Mouse (Mus musculus) forebrain, embryonic 11.5 days (tissue): ENCODE data around the gene B4galt1. TPM values are rescaled to one million over a fixed set of nuclear protein-coding genes. Genes with fewer than 3 reads are reported as not detected.

Source experiments
- ATAC-seq: fragments of 200-750 bp; cut with Nextera tagmentation; replicated peaks from 2 replicates; pipeline ENCODE4 v1.8.0; 2017; ENCODE audit warnings: moderate TSS enrichment; ENCODE audit not compliant: low FRiP score
- DNase-seq: peaks from one replicate; pipeline ENCODE4 v3.0.0-alpha.2; 2017; ENCODE audit warnings: low spot score
- H3K27ac ChIP-seq: fragments of 300-500 bp; sonication (generic); 2 replicates; pipeline ENCODE4 v1.5.1; 2014; ENCODE audit warnings: low read depth, low read length
- H3K27me3 ChIP-seq: fragments of 300-500 bp; sonication (generic); 2 replicates; pipeline ENCODE4 v1.6.1; 2014; ENCODE audit warnings: mild to moderate bottlenecking, low read length, mixed read lengths; ENCODE audit not compliant: control insufficient read depth, insufficient read depth
- H3K36me3 ChIP-seq: fragments of 300-500 bp; sonication (generic); 2 replicates; pipeline ENCODE4 v1.6.1; 2014; ENCODE audit warnings: mild to moderate bottlenecking, low read length, moderate library complexity, mixed read lengths; ENCODE audit not compliant: control insufficient read depth, insufficient read depth
- H3K4me1 ChIP-seq: fragments of 300-500 bp; sonication (generic); replicated peaks from 2 replicates; pipeline ENCODE4 v1.6.1; 2014; ENCODE audit warnings: low read length, mixed read lengths; ENCODE audit not compliant: control insufficient read depth, insufficient read depth
- H3K4me2 ChIP-seq: fragments of 300-500 bp; sonication (generic); 2 replicates; pipeline ENCODE4 v1.6.1; 2014; ENCODE audit warnings: low read depth, mild to moderate bottlenecking, low read length, moderate library complexity, mixed read lengths; ENCODE audit not compliant: severe bottlenecking
- H3K4me3 ChIP-seq: fragments of 300-500 bp; sonication (generic); 2 replicates; pipeline ENCODE4 v1.5.1; 2014; ENCODE audit warnings: low read depth, low read length
- H3K9ac ChIP-seq: fragments of 300-500 bp; sonication (generic); 2 replicates; pipeline ENCODE4 v1.6.1; 2014; ENCODE audit warnings: low read length
- H3K9me3 ChIP-seq: fragments of 300-500 bp; sonication (generic); 2 replicates; pipeline ENCODE4 v1.6.1; 2016; ENCODE audit warnings: low read length, mixed read lengths; ENCODE audit not compliant: control insufficient read depth
- WGBS: fragments of 180-500 bp; shearing (Covaris S2); extraction: QIAGEN DNeasy Blood & Tissue Kit; methylation state at CpG from one replicate; pipeline ENCODE4 v1.1.7; 2014; 5-methylcytosine and 5-hydroxymethylcytosine counted together
- polyA plus RNA-seq: library from polyadenylated mRNA; unstranded; fragments of >200 nt; fragmentation: Nextera tagmentation; extraction: Ambion mirVana; gene quantifications from 2 replicates; pipeline ENCODE4 v1.2.1, GENCODE M21; 2014

Gene B4galt1
- polyA plus RNA-seq, 1 experiment from 2014 or later: 19.3 TPM

- Histone ChIP-seq H3K27me3 (no peaks in the 10 kb centered on the region), H3K27ac (no peak overlapping the region), H3K36me3 (no peaks in the 10 kb centered on the region), H3K9me3 (no peaks in the 10 kb centered on the region), H3K4me2 (no peak overlapping the region), H3K4me3 (no peak overlapping the region), H3K4me1 (no peaks in the 10 kb centered on the region), H3K9ac (no peak overlapping the region)
- whole genome bisulfite sequencing: 93% methylated on average over 20 of the region's 20 CpGs
- DNase-seq (no peak), ATAC-seq (no peak)
Measured at GRCm38 (mm10) chr4:40875842-40876241, 22.0 kb upstream of the B4galt1 start.

GRCm38 (mm10) chr4:40874794-40875552 is 21.2 kb upstream of the B4galt1 start:
- no peaks in the 10 kb centered on the region for H3K27me3 ChIP-seq
- no peaks in the 10 kb centered on the region for H3K9me3 ChIP-seq
- 74% methylated on average over 5 of the region's 5 CpGs for WGBS
- no peak overlapping the region for H3K4me2 ChIP-seq
- no peaks in the 10 kb centered on the region for H3K36me3 ChIP-seq
- H3K4me1 ChIP-seq: no peaks in the 10 kb centered on the region
- DNase-seq (no peak), ATAC-seq (no peak)
- no peak overlapping the region for H3K9ac ChIP-seq
- H3K27ac ChIP-seq: no peak overlapping the region
- no peak overlapping the region for H3K4me3 ChIP-seq

DNA sequence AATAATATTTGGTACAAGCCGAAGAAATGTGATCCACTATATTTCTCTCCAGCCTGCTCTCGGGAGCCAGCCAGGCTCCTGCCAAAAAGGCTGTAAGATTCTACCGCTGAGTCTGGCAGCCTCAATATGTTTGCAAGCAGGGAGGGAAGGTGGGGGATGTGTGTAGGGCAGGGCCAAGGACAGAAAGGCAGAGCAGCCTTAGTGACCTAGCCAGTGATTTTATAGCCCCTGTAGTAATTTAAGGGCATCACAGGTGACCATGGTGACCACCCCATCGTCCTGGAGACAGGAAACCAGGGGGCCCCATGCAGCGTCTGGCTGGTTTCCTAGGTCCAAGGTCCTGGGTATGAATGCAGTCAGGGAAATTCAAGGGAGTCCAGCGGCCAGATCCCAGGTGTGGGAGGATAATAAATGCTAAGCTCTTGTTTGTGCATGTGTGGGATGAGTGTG is 20.4 kb upstream of the B4galt1 start:
- ATAC-seq: no peak
- 70% methylated on average over 6 of the region's 6 CpGs for WGBS
- no peak overlapping the region for H3K27ac ChIP-seq

DNA sequence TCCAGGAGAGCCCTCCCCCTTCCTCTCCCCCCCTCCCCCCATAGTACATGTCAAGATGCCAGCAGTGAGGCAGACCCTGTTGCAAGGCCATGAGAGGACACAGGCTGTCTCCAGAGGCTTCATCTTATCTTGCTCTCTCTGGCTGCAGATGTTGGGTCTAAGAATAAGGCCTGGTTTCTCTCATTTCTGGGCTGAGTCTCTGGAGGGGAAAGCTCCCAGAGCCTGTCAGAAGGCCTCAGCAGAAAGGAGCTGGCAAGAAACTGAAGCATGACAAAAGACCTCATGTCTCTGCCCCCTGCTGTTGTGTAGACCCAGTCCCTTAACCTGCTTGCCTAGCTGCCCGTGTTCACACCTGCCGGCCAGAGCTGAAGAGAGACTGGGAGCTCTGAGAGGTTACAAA is 19.5 kb upstream of the B4galt1 start:
- H3K4me1 ChIP-seq: no peaks in the 10 kb centered on the region
- no peak overlapping the region for H3K27ac ChIP-seq
- no peaks in the 10 kb centered on the region for H3K27me3 ChIP-seq
- H3K4me3 ChIP-seq: no peak overlapping the region
- H3K9me3 ChIP-seq: no peaks in the 10 kb centered on the region
- no peak overlapping the region for H3K9ac ChIP-seq
- no peak for DNase-seq
- H3K36me3 ChIP-seq: no peaks in the 10 kb centered on the region
- ATAC-seq: no peak
- no peak overlapping the region for H3K4me2 ChIP-seq
- WGBS: 78% methylated on average over 2 of the region's 2 CpGs

More for the DNA sequence above, 20.4 kb upstream of the B4galt1 start:
- H3K4me3 ChIP-seq: no peak overlapping the region
- no peaks in the 10 kb centered on the region for H3K4me1 ChIP-seq
- no peak for DNase-seq
- H3K36me3 ChIP-seq: no peaks in the 10 kb centered on the region
- no peaks in the 10 kb centered on the region for H3K9me3 ChIP-seq
- H3K4me2 ChIP-seq: no peak overlapping the region
- no peak overlapping the region for H3K9ac ChIP-seq
- no peaks in the 10 kb centered on the region for H3K27me3 ChIP-seq

DNA sequence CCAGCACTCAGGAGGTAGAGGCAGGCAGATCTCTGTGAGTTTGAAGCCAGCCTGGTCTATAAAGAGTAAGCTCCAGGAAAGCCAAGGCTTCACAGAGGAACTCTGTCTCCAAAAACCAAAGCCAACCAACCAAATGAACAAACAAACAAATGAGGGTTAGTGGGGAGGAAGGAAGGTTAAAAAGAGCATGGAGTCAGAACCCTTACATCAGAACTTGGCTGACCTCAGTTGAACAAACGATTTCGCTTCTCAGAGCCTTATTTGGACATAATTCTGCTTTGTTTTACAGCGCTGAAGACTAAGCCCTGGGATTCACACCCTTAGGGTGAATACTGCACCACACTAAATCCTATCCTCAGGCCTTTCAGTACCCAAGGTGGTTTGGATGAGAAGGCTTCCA is 18.3 kb upstream of the B4galt1 start:
- DNase-seq (no peak), ATAC-seq (no peak)
- H3K36me3 ChIP-seq: no peaks in the 10 kb centered on the region
- H3K4me1 ChIP-seq: no peaks in the 10 kb centered on the region
- no peaks in the 10 kb centered on the region for H3K9me3 ChIP-seq
- no peaks in the 10 kb centered on the region for H3K27me3 ChIP-seq
- 98% methylated on average over 3 of the region's 3 CpGs for WGBS
- H3K9ac ChIP-seq: no peak overlapping the region
- no peak overlapping the region for H3K4me3 ChIP-seq
- no peak overlapping the region for H3K4me2 ChIP-seq
- H3K27ac ChIP-seq: no peak overlapping the region

- no peaks in the 10 kb centered on the region for H3K27me3 ChIP-seq
- no peak overlapping the region for H3K9ac ChIP-seq
- no peak overlapping the region for H3K4me3 ChIP-seq
- no peaks in the 10 kb centered on the region for H3K9me3 ChIP-seq
- H3K4me1 ChIP-seq: no peaks in the 10 kb centered on the region
- no peak overlapping the region for H3K27ac ChIP-seq
- DNase-seq (no peak), ATAC-seq (no peak)
- WGBS: 92% methylated on average over 4 of the region's 4 CpGs
- no peak overlapping the region for H3K4me2 ChIP-seq
- H3K36me3 ChIP-seq: no peaks in the 10 kb centered on the region
Measured at GRCm38 (mm10) chr4:40870206-40870605, 16.4 kb upstream of the B4galt1 start.

- Histone ChIP-seq H3K4me1 (no peaks in the 10 kb centered on the region), H3K27me3 (no peaks in the 10 kb centered on the region), H3K9me3 (no peaks in the 10 kb centered on the region), H3K4me3 (no peak overlapping the region), H3K4me2 (no peak overlapping the region), H3K27ac (no peak overlapping the region), H3K9ac (no peak overlapping the region), H3K36me3 (no peaks in the 10 kb centered on the region)
- DNase-seq (no peak), ATAC-seq (no peak)
- WGBS: 80% methylated on average over 13 of the region's 13 CpGs
Measured at GRCm38 (mm10) chr4:40868554-40869232, 14.9 kb upstream of the B4galt1 start.

DNA sequence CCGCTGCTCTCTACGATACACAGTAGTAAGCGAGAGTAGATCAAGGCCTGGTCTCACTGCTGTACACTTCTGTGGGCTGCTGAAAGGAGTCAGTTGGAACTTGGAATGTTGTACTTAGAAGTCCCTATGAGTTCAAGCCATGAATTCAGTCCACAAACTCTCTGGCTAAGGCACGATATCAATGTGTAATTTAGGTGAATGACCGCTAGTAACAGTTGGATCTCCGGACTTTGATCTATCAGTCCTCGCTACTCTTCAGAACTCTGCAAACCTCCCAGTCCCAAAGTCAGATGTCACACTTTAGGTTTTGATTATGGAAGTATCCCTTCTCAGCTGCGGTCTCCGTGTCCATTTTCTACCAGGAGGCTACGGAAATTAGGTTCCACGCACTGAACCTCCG is 10.6 kb upstream of the B4galt1 start:
- Histone ChIP-seq H3K4me2 (no peak overlapping the region), H3K27me3 (no peaks in the 10 kb centered on the region), H3K9ac (no peak overlapping the region), H3K4me3 (no peak overlapping the region), H3K36me3 (no peaks in the 10 kb centered on the region), H3K27ac (no peak overlapping the region), H3K4me1 (no peaks in the 10 kb centered on the region), H3K9me3 (no peaks in the 10 kb centered on the region)
- ATAC-seq (no peak), DNase-seq (no peak)
- WGBS: 96% methylated on average over 12 of the region's 12 CpGs

- H3K9me3 ChIP-seq: no peaks in the 10 kb centered on the region
- WGBS: 93% methylated on average over 3 of the region's 3 CpGs
- H3K27me3 ChIP-seq: no peaks in the 10 kb centered on the region
- no peak for DNase-seq
- no peak overlapping the region for H3K4me3 ChIP-seq
- no peak overlapping the region for H3K27ac ChIP-seq
- H3K4me1 ChIP-seq: no peaks in the 10 kb centered on the region
- H3K9ac ChIP-seq: no peak overlapping the region
- H3K36me3 ChIP-seq: no peaks in the 10 kb centered on the region
- no peak overlapping the region for H3K4me2 ChIP-seq
- ATAC-seq: no peak
Measured at GRCm38 (mm10) chr4:40863340-40863739, 9.5 kb upstream of the B4galt1 start.
